1 mouse cellular context compared by ENCODE assay signal in the genomic region with DNA sequence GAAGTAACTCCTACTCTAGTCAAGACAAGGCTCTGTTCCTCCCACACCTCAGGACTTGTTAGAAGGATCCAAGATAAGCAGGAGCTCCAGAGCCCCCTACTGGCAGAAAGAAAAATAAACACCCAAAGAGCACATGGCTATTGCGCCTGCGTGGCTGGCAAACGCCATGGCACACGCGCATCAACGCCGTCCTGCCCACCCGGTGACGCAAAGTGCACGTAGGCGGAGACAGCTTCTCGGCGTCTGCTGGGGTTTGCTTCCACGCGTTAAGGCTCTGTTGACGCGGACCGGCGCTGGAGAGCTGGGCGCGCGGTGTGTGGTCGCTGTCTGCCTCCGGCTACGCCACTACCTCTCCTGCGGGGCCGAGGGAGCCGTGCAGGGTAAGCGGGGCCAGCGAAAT.
A peak's percentile ranks its signal among the peaks of the same experiment; 100 is the strongest.
TF ChIP-seq lines count a peak whose summit lies in the region.

A gene (plus strand): TSS at position 189 of the 400 bp plus-strand sequence.

TF ChIP-seq in CH12.LX, 34 proteins besides CTCF, POLR2A, EP300 and RAD21 (continued from another document):
- TF ChIP-seq MAZ (IDR thresholded peaks at IDR 0.05; ENCODE audit: low read depth, low read length) (no peak), GABPA (IDR thresholded peaks at IDR 0.05; ENCODE audit: insufficient replicate concordance, low read depth, low read length) (no peak), ELF1 (IDR thresholded peaks at IDR 0.05; ENCODE audit: low read depth, low read length) (peak; percentile 45; the same call in 1 of the 2 replicates), MXI1 (IDR thresholded peaks at IDR 0.05; ENCODE audit: low read depth, low read length) (peak; percentile 91; the same call in 1 of the 2 replicates), SIN3A (IDR thresholded peaks at IDR 0.05; ENCODE audit: low read length) (peak; percentile 87), JUND (conservative IDR thresholded peaks at IDR 0.05; ENCODE audit: low read depth, low read length) (no peak), RCOR1 (conservative IDR thresholded peaks at IDR 0.05; ENCODE audit: low read depth, low read length) (no peak), CHD2 (IDR thresholded peaks at IDR 0.05; ENCODE audit: low read length) (no peak; the same call in 1 of the 2 replicates), KAT2A (IDR thresholded peaks at IDR 0.05; ENCODE audit: insufficient replicate concordance, low read length) (0 out of 2 replicates have a peak, but pooled peaks have one; percentile 23), CHD1 (IDR thresholded peaks at IDR 0.05; ENCODE audit: low read depth, low read length) (no peak), USF1 (IDR thresholded peaks at IDR 0.05; ENCODE audit: low read depth, low read length) (peak; percentile 13; the same call in 1 of the 2 replicates), IRF4 (IDR thresholded peaks at IDR 0.05; ENCODE audit: low read depth, low read length) (peak; percentile 32; the same call in 1 of the 2 replicates), USF2 (conservative IDR thresholded peaks at IDR 0.05; ENCODE audit: low read depth, low read length) (no peak), ZKSCAN1 (IDR thresholded peaks at IDR 0.05; ENCODE audit: borderline replicate concordance, low read depth, low read length) (no peak), ZMIZ1 (IDR thresholded peaks at IDR 0.05; ENCODE audit: low read depth, low read length) (peak; percentile 74; the same call in 1 of the 2 replicates), MAFK (IDR thresholded peaks at IDR 0.05; ENCODE audit: insufficient replicate concordance, low read length) (no peak), TCF12 (IDR thresholded peaks at IDR 0.05; ENCODE audit: low read depth, low read length) (peak; percentile 68), BHLHE40 (IDR thresholded peaks at IDR 0.05; ENCODE audit: low read depth, low read length) (peak; percentile 12; the same call in 1 of the 2 replicates), ETS1 (conservative IDR thresholded peaks at IDR 0.05; ENCODE audit: low read depth, low read length) (no peak), NRF1 (IDR thresholded peaks at IDR 0.05; ENCODE audit: low read depth, low read length) (peak; percentile 99), UBTF (IDR thresholded peaks at IDR 0.05; ENCODE audit: low read depth, low read length) (no peak), SMC3 (IDR thresholded peaks at IDR 0.05; ENCODE audit: low read depth, low read length) (peak; percentile 55), ZC3H11A (IDR thresholded peaks at IDR 0.05; ENCODE audit: low read depth, low read length) (no peak), MEF2A (IDR thresholded peaks at IDR 0.05; ENCODE audit: borderline replicate concordance, low read depth, low read length) (0 out of 2 replicates have a peak, but pooled peaks have one; percentile 37), MYC (IDR thresholded peaks at IDR 0.05; ENCODE audit: low read depth, low read length) (peak; percentile 96), JUN (IDR thresholded peaks at IDR 0.05; ENCODE audit: insufficient read depth, low read depth, low read length) (no peak), MAX (IDR thresholded peaks at IDR 0.05; ENCODE audit: low read length) (peak; percentile 92), HCFC1 (IDR thresholded peaks at IDR 0.05; ENCODE audit: low read depth, low read length) (peak; percentile 53)
TF ChIP-seq in CH12.LX: peak in this region for 18.
